10 mouse cellular contexts compared by ENCODE assay signal in the genomic region with DNA sequence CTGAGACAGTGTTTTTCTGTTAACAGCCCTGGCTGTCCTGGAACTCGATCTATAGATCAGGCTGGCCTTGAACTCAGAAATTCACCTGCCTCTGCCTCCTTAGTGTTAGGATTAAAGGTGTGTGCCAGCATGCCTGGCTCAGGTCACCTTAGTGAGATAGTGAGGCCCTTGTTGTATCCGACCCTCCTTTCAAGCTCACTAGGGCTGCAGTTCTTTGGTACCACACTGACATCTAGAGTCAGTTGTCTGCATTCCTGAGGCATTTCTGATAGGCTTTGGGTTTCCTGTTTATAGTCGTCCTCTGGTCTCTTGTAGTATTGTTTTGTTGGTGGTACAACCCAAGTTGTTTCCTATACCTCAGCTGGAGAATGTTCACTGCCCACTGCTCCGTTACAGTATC. TPM values are rescaled to one million over a fixed set of nuclear protein-coding genes. Genes with fewer than 3 reads are reported as not detected.
DNase-seq lines count a peak whose midpoint lies in the region; ATAC-seq and TF ChIP-seq lines count a peak whose summit lies in the region.
"Had no signal": no experiment of that assay in that cellular context is flagged by ENCODE, and none has a peak within 500 bp of the region (broad histone marks: within the 10 kb centered on the region; RNA-seq: fewer than 3 reads in every experiment).

No protein-coding gene starts in this region.

- intact Hi-C loops in left cerebral cortex, adult 2 months (cut with DNase I), result loop anchor here (2.0 to 5.0 kb wide), 2 partner anchors 130 to 222 kb away; a partner anchor contains a TSS
- intact Hi-C loops in left cerebral cortex, postnatal 4 days (cut with DNase I), result loop anchor here (5.0 kb wide), 1 partner anchor 127 kb away; no protein-coding TSS in a partner anchor

- H3K4me3 ChIP-seq in left cerebral cortex, adult 2 months, result no peak overlapping the region
- H3K4me3 ChIP-seq: embryonic facial prominence, embryonic 13.5 days; midbrain, embryonic 12.5 days had no signal

- ATAC-seq in common myeloid progenitor, adult 5-6 weeks (replicated peaks; ENCODE audit: low read depth, poor library complexity, severe bottlenecking), result peak; percentile 55

- peak; percentile 63 for TF ChIP-seq CTCF in left cerebral cortex, adult 2 months (IDR thresholded peaks at IDR 0.05)

- H3K27ac ChIP-seq in left cerebral cortex, adult 2 months, result no peak overlapping the region
- H3K27ac ChIP-seq: embryonic facial prominence, embryonic 13.5 days; midbrain, embryonic 12.5 days had no signal

- DNase-seq in adrenal gland, postnatal 36 days, result peak; percentile 18 to 28
- no peak for DNase-seq in adrenal gland, postnatal 25 days
- no peak for DNase-seq in left cerebral cortex, adult 2 months (ENCODE audit: extremely low spot score in 1 of 2, low spot score in 2 of 2)
- DNase-seq in left cerebral cortex, adult 18-20 months (ENCODE audit: low spot score in 2 of 2), result no peak
- peak; percentile 32 for DNase-seq in retina, postnatal 1 day
- no peak for DNase-seq in urinary bladder, postnatal 25 days (ENCODE audit: low spot score)
- DNase-seq in left cerebral cortex, postnatal 4 days, result no peak

RNA-seq across cellular contexts. Expression of a gene that starts 10.1 kb away (rescaled TPM):
- total RNA-seq in adrenal gland, postnatal 36 days (2021), result 1 to 10 TPM; 1.6 to 2.7 TPM
- 1.2 and 1.4 TPM in 2 replicates for total RNA-seq in adrenal gland, postnatal 25 days (2021)
- total RNA-seq in left cerebral cortex, adult 2 months (2021), result under 1 TPM; 0.21 to 0.32 TPM
- total RNA-seq in left cerebral cortex, adult 18-20 months (2021), result under 1 TPM; 0.33 to 0.45 TPM
- total RNA-seq in common myeloid progenitor, adult 5-6 weeks (2017), result 38.5 and 43.5 TPM in 2 replicates
- under 1 TPM; 0.26 to 0.28 TPM for total RNA-seq in left cerebral cortex, postnatal 4 days (2021)

RNA-seq across cellular contexts. Expression of a gene that starts 17.1 kb away (rescaled TPM):
- total RNA-seq in adrenal gland, postnatal 36 days (2021), result under 1 TPM; 0.43 to 0.82 TPM
- 0.86 and 0.88 TPM in 2 replicates for total RNA-seq in adrenal gland, postnatal 25 days (2021)
- under 1 TPM; 0.18 to 0.37 TPM for total RNA-seq in left cerebral cortex, adult 2 months (2021)
- under 1 TPM; 0.19 to 0.49 TPM for total RNA-seq in left cerebral cortex, adult 18-20 months (2021)
- total RNA-seq in common myeloid progenitor, adult 5-6 weeks (2017), result 0.15 and 1.2 TPM in 2 replicates
- total RNA-seq in left cerebral cortex, postnatal 4 days (2021), result under 1 TPM; 0.58 to 0.74 TPM

RNA-seq across cellular contexts. Expression of a gene that starts 30.1 kb away (rescaled TPM):
- 100 to 1,000 TPM; 107 to 136 TPM for total RNA-seq in adrenal gland, postnatal 36 days (2021)
- 108 and 130 TPM in 2 replicates for total RNA-seq in adrenal gland, postnatal 25 days (2021)
- 10 to 100 TPM; 81.9 to 93.1 TPM for total RNA-seq in left cerebral cortex, adult 2 months (2021)
- total RNA-seq in left cerebral cortex, adult 18-20 months (2021), result 100 to 1,000 TPM in 1 of 2 experiments, 10 to 100 TPM in 1; 97.5 to 106 TPM
- 78.2 and 95.5 TPM in 2 replicates for total RNA-seq in common myeloid progenitor, adult 5-6 weeks (2017)
- 100 to 1,000 TPM; 113 to 139 TPM for total RNA-seq in left cerebral cortex, postnatal 4 days (2021)

Comparison
In these comparisons a context has a peak if more than half of its experiments do, and no peak if none do; other contexts are left out.
1. DNase-seq: peak in adrenal gland, postnatal 36 days (2 of 2) and retina, postnatal 1 day (single experiment); none in adrenal gland, postnatal 25 days (single experiment), left cerebral cortex, adult 2 months (0 of 2), left cerebral cortex, adult 18-20 months (0 of 2), urinary bladder, postnatal 25 days (single experiment) and left cerebral cortex, postnatal 4 days (single experiment).
2. RNA of a gene that starts 10.1 kb away (total RNA-seq): 38.5 to 43.5 TPM in common myeloid progenitor, adult 5-6 weeks; 1.6 to 2.7 TPM in adrenal gland, postnatal 36 days, 1.2 to 1.4 TPM in adrenal gland, postnatal 25 days, 0.33 to 0.45 TPM in left cerebral cortex, adult 18-20 months, 0.21 to 0.32 TPM in left cerebral cortex, adult 2 months and 0.26 to 0.28 TPM in left cerebral cortex, postnatal 4 days; every median in the first group is over 10 times any median in the second.